Mouse (Mus musculus) lung, postnatal 0 days (tissue): Measurements from ENCODE around the gene Gm20662. TPM values are rescaled to one million over a fixed set of nuclear protein-coding genes. Genes with fewer than 3 reads are reported as not detected.

Experiments used
- ATAC-seq: fragments of 200-750 bp; cut with Nextera tagmentation; 2 replicates; pipeline ENCODE4 v1.8.0; 2017; ENCODE audit warnings: moderate library complexity
- DNase-seq: peaks from one replicate; pipeline ENCODE4 v3.0.0-alpha.2; 2016; ENCODE audit warnings: low spot score
- H3K27ac ChIP-seq: fragments of 300-500 bp; sonication (generic); 2 replicates; pipeline ENCODE4 v1.5.1; 2014; ENCODE audit warnings: antibody characterized with exemption, mild to moderate bottlenecking, low read length, mixed read lengths
- H3K27me3 ChIP-seq: fragments of 300-500 bp; sonication (generic); replicated peaks from 2 replicates; pipeline ENCODE4 v1.6.1; 2014; ENCODE audit warnings: low read length, mixed read lengths; ENCODE audit not compliant: insufficient read depth
- H3K36me3 ChIP-seq: fragments of 300-500 bp; sonication (generic); 2 replicates; pipeline ENCODE4 v1.6.1; 2014; ENCODE audit warnings: low read length, mixed read lengths; ENCODE audit not compliant: insufficient read depth
- H3K4me1 ChIP-seq: fragments of 300-500 bp; sonication (generic); 2 replicates; pipeline ENCODE4 v1.6.1; 2014; ENCODE audit warnings: antibody characterized with exemption, low read depth, low read length, mixed read lengths; ENCODE audit not compliant: insufficient read depth
- H3K4me2 ChIP-seq: fragments of 300-500 bp; sonication (generic); replicated peaks from 2 replicates; pipeline ENCODE4 v1.6.1; 2014; ENCODE audit warnings: low read depth, mild to moderate bottlenecking, low read length, moderate library complexity, mixed read lengths
- H3K4me3 ChIP-seq: fragments of 300-500 bp; sonication (generic); 2 replicates; pipeline ENCODE4 v1.5.1; 2014; ENCODE audit warnings: low read depth, low read length
- H3K9ac ChIP-seq: fragments of 300-500 bp; sonication (generic); replicated peaks from 2 replicates; pipeline ENCODE4 v1.6.1; 2014; ENCODE audit warnings: low read depth, mild to moderate bottlenecking
- H3K9me3 ChIP-seq: fragments of 300-500 bp; sonication (generic); 2 replicates; pipeline ENCODE4 v1.6.1; 2016; ENCODE audit warnings: low read length, mixed read lengths
- CTCF ChIP-seq: IDR thresholded peaks from 2 replicates; pipeline ENCODE4 v1.5.1; 2016; ENCODE audit warnings: antibody characterized with exemption, mild to moderate bottlenecking
- EP300 ChIP-seq: IDR thresholded peaks from 2 replicates; pipeline ENCODE4 v1.6.1; 2016; ENCODE audit warnings: antibody characterized with exemption, mild to moderate bottlenecking, control low read depth
- WGBS: fragments of 180-500 bp; shearing (Covaris S2); extraction: QIAGEN DNeasy Blood & Tissue Kit; methylation state at CpG from one replicate; pipeline ENCODE4 v1.1.7; 2014; 5-methylcytosine and 5-hydroxymethylcytosine counted together
- polyA plus RNA-seq: library from polyadenylated mRNA; unstranded; fragments of >200 nt; fragmentation: Nextera tagmentation; extraction: Ambion mirVana; gene quantifications from 2 replicates; pipeline ENCODE4 v1.2.1, GENCODE M21; 2015

Gene Gm20662
- polyA plus RNA-seq, 1 experiment from 2014 or later: 0.44 TPM

DNA sequence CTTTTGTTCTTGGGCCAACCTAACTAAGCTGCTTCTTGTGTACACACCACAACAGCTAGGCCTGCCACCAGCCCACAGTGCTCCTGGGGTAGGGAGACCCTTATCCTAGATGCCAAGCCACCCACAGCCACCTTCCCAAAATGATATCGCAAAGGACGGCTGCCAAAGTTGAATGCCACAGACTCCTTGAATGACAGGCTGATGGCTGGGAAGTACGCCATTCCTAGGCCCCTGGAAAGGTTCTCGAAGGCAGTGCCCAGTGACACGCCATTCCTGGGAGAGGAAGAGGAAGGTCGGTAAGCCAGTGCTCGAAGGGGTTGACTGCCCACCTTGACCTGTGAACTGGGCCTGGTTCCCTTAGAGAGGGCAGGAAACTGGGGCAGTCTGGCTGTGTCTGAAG, 73.4 kb downstream of the Gm20662 start:
- Histone ChIP-seq H3K27me3 (no peaks in the 10 kb centered on the region), H3K4me1 (no peaks in the 10 kb centered on the region), H3K4me2 (no peak overlapping the region), H3K9ac (no peak overlapping the region), H3K4me3 (no peak overlapping the region), H3K9me3 (no peaks in the 10 kb centered on the region), H3K36me3 (peaks cover 10% of the 10 kb centered on the region; the same call in 1 of the 2 replicates), H3K27ac (no peak overlapping the region)
- TF ChIP-seq EP300: no peak
- TF ChIP-seq CTCF: no peak
- DNase-seq (no peak), ATAC-seq (no peak)
- WGBS: 87% methylated on average over 7 of the region's 7 CpGs

DNA sequence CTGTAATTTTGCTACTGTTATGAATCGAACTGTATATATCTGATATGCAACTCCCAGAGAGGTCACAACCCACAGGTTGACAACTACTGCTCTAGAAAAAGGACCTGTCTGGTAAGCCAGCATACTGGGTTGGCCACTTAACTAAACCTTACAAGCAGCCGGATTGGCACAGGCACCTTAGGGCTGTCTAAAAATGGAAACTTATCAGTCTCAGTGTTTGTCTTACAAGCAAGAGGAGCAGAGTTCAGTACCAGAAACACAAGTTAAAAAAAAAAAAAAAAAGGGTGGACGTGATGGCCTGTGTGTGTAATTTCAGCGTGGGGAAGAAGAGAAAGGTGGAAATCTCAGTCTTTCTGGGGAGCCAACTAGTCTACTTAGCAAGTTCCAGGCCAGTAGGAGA, 75.7 kb downstream of the Gm20662 start:
- TF ChIP-seq CTCF (no peak), EP300 (no peak)
- Histone ChIP-seq H3K4me2 (no peak overlapping the region), H3K4me3 (no peak overlapping the region), H3K27me3 (no peaks in the 10 kb centered on the region), H3K36me3 (peaks cover 8% of the 10 kb centered on the region; the same call in 1 of the 2 replicates), H3K4me1 (no peaks in the 10 kb centered on the region), H3K9me3 (no peaks in the 10 kb centered on the region), H3K27ac (no peak overlapping the region), H3K9ac (no peak overlapping the region)
- ATAC-seq (no peak), DNase-seq (no peak)
- 71% methylated on average over 4 of the region's 4 CpGs for WGBS

DNA sequence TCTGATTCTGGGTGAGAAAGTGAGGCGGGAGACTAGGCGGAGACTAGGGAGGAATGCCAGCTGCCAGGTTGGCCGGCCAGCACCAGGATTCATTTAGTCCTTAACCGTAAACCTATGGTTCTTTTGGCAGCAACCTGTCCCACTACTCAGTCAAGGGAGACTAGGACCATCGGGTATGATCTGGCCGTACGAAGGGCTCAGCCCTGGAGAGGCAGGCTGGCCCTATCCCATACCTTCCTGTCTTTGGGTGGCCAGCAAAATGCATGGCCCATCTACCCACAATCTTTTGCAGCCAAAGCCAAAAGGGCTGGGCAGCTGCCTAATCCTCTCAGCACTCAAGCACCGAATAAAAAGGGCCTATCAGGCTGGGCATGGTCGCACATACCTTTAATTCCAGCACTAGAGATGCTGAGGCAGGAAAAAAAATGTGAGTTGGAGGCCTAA, 76.4 kb downstream of the Gm20662 start:
- no peaks in the 10 kb centered on the region for H3K4me1 ChIP-seq
- no peak for TF ChIP-seq CTCF
- no peak for TF ChIP-seq EP300
- ATAC-seq: no peak
- DNase-seq: no peak
- no peak overlapping the region for H3K4me3 ChIP-seq
- no peak overlapping the region for H3K9ac ChIP-seq
- H3K27me3 ChIP-seq: no peaks in the 10 kb centered on the region
- H3K27ac ChIP-seq: no peak overlapping the region
- no peaks in the 10 kb centered on the region for H3K9me3 ChIP-seq
- H3K4me2 ChIP-seq: no peak overlapping the region
- H3K36me3 ChIP-seq: peaks cover 5% of the 10 kb centered on the region; the same call in 1 of the 2 replicates
- 60% methylated on average over 9 of the region's 9 CpGs for WGBS

DNA sequence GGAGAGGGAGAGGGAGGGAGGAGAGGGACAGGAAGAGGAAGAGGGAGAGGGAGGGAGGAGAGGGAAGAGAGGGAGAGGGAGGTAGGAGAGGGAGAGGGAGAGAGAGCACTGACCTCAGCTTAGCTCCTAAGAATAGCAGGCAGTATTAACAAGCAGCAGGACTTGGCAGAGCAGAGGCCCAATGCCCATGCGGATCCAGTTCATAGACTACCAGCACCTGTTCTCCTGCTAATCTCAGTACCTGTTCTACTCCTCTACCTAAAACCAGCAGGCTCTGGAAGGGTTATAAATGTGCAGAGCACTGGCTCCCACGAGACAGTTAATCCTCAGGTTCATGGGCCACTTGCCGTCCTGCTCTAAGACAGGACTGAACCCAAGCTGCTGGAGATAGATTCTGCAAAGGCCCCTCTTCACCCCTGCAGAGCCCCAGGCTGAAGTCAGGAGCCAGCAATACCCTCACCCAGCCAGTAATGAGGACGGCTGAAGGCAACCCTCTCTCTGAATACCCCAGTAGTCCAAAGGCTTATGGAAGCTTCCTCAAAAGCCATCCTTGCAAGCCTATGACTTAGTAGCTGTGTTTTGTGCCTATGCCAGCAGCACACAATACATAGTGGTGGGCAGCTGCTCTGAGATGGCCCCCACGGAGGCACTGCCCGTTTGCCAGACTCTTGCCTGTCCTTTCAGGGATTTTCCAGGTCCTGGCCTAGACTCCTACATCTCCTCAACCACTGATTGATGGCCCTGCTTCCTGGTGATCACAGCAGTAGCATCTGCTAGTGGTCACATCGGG, 77.2 kb downstream of the Gm20662 start:
- WGBS: 67% methylated on average over 7 of the region's 7 CpGs
- ATAC-seq (no peak), DNase-seq (no peak)
- Histone ChIP-seq H3K27ac (no peak overlapping the region), H3K4me2 (no peak overlapping the region), H3K9me3 (no peaks in the 10 kb centered on the region), H3K36me3 (peaks cover 5% of the 10 kb centered on the region; the same call in 1 of the 2 replicates), H3K4me3 (no peak overlapping the region), H3K27me3 (no peaks in the 10 kb centered on the region), H3K4me1 (peaks cover 5% of the 10 kb centered on the region; the same call in 1 of the 2 replicates), H3K9ac (no peak overlapping the region)
- TF ChIP-seq CTCF (no peak), EP300 (no peak)

DNA sequence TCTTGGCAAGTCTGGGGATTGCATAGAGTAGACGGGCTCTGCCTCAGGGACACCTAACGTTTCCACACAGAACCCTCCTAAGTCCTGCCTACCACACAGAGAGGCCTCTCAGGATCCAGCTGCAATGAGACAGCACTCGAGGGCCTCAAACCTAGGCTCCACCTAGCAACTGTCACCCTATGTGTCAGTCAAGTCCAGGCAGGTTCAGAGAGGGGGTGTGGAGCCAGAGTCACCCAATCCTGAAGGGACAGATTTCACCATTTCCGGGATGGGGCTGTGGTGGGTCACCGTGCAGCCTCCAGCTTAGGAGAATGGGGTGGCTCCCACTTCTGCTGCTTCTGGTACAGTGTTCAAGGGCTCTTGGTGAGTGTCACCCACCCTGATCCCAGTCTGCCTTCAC, 84.0 kb downstream of the Gm20662 start, which contains the start of gene Mst1:
TSS of gene Mst1 (plus strand) at position 269 of the 400 bp plus-strand sequence.
- DNase-seq (no peak), ATAC-seq (peak; percentile 3; the same call in 1 of the 2 replicates)
- Histone ChIP-seq H3K4me1 (peaks cover 15% of the 10 kb centered on the region), H3K36me3 (0 out of 2 replicates have a peak, but pooled peaks cover 8% of the 10 kb centered on the region), H3K27ac (no peak within 1 kb of the TSS), H3K4me2 (peak within 1 kb of the TSS; percentile 89), H3K9ac (peak within 1 kb of the TSS; percentile 88), H3K9me3 (no peaks in the 10 kb centered on the region), H3K27me3 (peaks cover 5% of the 10 kb centered on the region; the same call in 1 of the 2 replicates), H3K4me3 (peak within 1 kb of the TSS; percentile 65)
- 71% methylated on average over 5 of the region's 5 CpGs for WGBS
- TF ChIP-seq CTCF: no peak
- no peak for TF ChIP-seq EP300

DNA sequence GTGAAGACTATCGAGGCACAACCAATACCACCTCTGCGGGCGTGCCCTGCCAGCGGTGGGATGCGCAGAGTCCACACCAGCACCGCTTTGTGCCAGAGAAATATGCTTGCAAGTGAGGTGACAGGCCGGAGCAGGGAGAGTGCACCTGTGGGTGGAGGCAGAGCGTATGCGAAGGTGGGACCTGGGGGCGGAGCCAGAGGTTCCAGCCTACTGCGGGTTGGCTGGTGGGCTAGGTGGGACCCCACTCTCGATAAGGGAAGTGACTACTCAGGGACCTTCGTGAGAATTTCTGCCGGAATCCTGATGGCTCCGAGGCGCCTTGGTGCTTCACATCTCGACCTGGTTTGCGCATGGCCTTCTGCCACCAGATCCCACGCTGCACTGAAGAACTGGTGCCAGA, 86.4 kb downstream of the Gm20662 start:
- H3K4me3 ChIP-seq: no peak overlapping the region
- H3K4me1 ChIP-seq: peaks cover 15% of the 10 kb centered on the region
- no peak overlapping the region for H3K27ac ChIP-seq
- peak overlapping the region; percentile 36 for H3K4me2 ChIP-seq
- 3% methylated on average over 19 of the region's 19 CpGs for WGBS
- H3K27me3 ChIP-seq: peaks cover 5% of the 10 kb centered on the region; the same call in 1 of the 2 replicates
- peaks cover 28% of the 10 kb centered on the region; the same call in 1 of the 2 replicates for H3K36me3 ChIP-seq
- peak overlapping the region; percentile 19; the same call in 1 of the 2 replicates for H3K9ac ChIP-seq
- ATAC-seq (no peak), DNase-seq (no peak)
- no peaks in the 10 kb centered on the region for H3K9me3 ChIP-seq
- TF ChIP-seq CTCF: no peak
- TF ChIP-seq EP300: no peak
